In genomic region chrX:168848062-168848461, GRCm38 (mm10) we compare ENCODE assay signal across 24 mouse cellular contexts.
"Had no signal": no experiment of that assay in that cellular context is flagged by ENCODE, and none has a peak within 500 bp of the region (broad histone marks: within the 10 kb centered on the region; RNA-seq: fewer than 3 reads in every experiment).

No protein-coding gene starts in this region.

- H3K4me1 ChIP-seq: heart, embryonic 10.5 days; heart, embryonic 12.5 days; hindbrain, embryonic 13.5 days; hindbrain, embryonic 15.5 days; kidney, embryonic 15.5 days; limb, embryonic 10.5 days; limb, embryonic 12.5 days; liver, embryonic 13.5 days had no signal

- H3K9ac ChIP-seq: heart, embryonic 12.5 days; hindbrain, embryonic 13.5 days; hindbrain, embryonic 15.5 days; kidney, embryonic 15.5 days; limb, embryonic 12.5 days; liver, embryonic 13.5 days had no signal

- H3K9me3 ChIP-seq: heart, embryonic 10.5 days; heart, embryonic 12.5 days; hindbrain, embryonic 13.5 days; hindbrain, embryonic 15.5 days; kidney, embryonic 15.5 days; limb, embryonic 10.5 days; limb, embryonic 12.5 days; liver, embryonic 13.5 days had no signal

- H3K4me3 ChIP-seq: heart, embryonic 10.5 days; heart, embryonic 12.5 days; hindbrain, embryonic 13.5 days; hindbrain, embryonic 15.5 days; kidney, embryonic 15.5 days; left cerebral cortex, adult 2 months; limb, embryonic 10.5 days; limb, embryonic 12.5 days; liver, embryonic 13.5 days had no signal

- H3K27me3 ChIP-seq: heart, embryonic 12.5 days; liver, embryonic 13.5 days had no signal

- DNase-seq: gastrocnemius, postnatal 14 days; gastrocnemius, postnatal 36 days; heart, adult 18-20 months; heart, postnatal 14 days; heart, postnatal 36 days; kidney, adult 11 months; kidney, adult 2 months; kidney, adult 9 months; kidney, postnatal 14 days; kidney, postnatal 36 days; liver; liver, embryonic 13.5 days had no signal

- H3K36me3 ChIP-seq: heart, embryonic 10.5 days; heart, embryonic 12.5 days; hindbrain, embryonic 13.5 days; hindbrain, embryonic 15.5 days; kidney, embryonic 15.5 days; limb, embryonic 10.5 days; limb, embryonic 12.5 days; liver, embryonic 13.5 days had no signal

- H3K4me2 ChIP-seq: heart, embryonic 12.5 days; hindbrain, embryonic 13.5 days; hindbrain, embryonic 15.5 days; kidney, embryonic 15.5 days; limb, embryonic 12.5 days; liver, embryonic 11.5 days; liver, embryonic 13.5 days had no signal

- H3K27ac ChIP-seq: heart, embryonic 10.5 days; hindbrain, embryonic 13.5 days; hindbrain, embryonic 15.5 days; hindbrain, postnatal 0 days; kidney, embryonic 15.5 days; kidney, postnatal 0 days; left cerebral cortex, adult 2 months; limb, embryonic 10.5 days; limb, embryonic 12.5 days; liver, embryonic 13.5 days had no signal

- ATAC-seq: hindbrain, postnatal 0 days; intestine, embryonic 16.5 days had no signal
